Mouse (Mus musculus): ENCODE measurements around the gene Exoc4.

GRCm38 (mm10) chr6:33401161-33401560 is 152.3 kb downstream of the Exoc4 start:
- no peak for TF ChIP-seq CTCF (IDR thresholded peaks at IDR 0.05; ENCODE audit: low read depth)
- TF ChIP-seq EP300 (IDR thresholded peaks at IDR 0.05; ENCODE audit: low read depth) = no peak
